Mouse (Mus musculus) adrenal gland, postnatal 0 days (tissue): ENCODE results near the gene Efcab11. TPM values are rescaled to one million over a fixed set of nuclear protein-coding genes. Genes with fewer than 3 reads are reported as not detected.

ENCODE experiments used
- polyA plus RNA-seq: library from polyadenylated mRNA; unstranded; fragments of >200 nt; fragmentation: Nextera tagmentation; extraction: Ambion mirVana; gene quantifications from 2 replicates; pipeline ENCODE4 v1.2.1, GENCODE M21; 2015

Efcab11 gene
- 3.8 and 3.9 TPM in 2 replicates for polyA plus RNA-seq

DNA sequence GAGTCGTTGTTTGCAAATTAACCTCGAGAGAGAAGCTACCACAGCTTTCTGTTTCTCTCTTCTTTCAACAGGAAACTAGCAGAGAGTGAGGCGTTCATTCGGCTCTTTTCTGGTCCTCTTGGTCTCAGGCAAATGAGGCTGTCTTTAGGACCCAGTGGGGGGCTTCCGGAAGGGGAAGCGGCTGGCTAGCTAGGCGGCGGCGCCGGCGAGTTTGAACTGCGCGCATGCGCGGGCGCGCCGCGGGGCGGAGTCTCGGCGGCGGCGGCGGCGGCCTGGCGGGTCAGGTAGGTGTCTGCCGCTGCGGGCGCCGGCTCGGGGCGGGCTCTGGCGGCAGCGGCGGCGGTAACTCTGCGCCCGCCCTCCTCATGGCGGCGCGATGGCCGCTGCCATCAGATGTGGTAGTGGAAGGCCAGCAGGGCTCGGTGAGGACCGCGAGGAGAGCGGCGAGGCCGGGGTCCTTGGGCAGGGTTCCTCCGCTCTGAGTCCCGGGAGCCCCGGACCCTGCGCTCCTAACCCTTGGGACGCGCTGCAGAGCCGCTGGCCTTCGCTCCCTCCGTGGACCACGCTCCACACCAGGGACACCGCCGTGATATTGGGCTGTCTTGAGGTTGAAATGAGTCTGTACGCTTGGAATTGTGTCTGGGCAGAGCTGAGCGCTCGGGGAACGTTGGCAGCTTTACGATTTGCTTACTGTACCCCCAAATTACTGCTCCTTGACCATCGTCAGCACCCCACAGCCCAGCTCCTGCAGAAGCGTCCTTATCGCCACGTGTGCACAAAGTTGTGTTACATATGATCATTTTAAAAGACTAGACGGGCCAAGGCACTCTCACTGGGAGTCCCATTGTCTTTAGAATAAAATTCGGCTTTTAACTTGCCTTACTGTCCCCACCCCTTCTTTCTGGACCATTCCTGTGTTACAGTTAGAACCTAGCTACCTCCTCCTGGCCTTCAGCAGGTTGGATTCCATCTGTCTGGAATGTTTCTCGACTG lies at the start of gene Efcab11, which contains the start of gene Tdp1:
Gene Efcab11 (minus strand): TSS at position 171 of the 993 bp plus-strand sequence.
Gene Tdp1 (plus strand): TSS at position 249 of the 993 bp plus-strand sequence.

Other genes starting within 250 kb of the Efcab11 start
- 13.5 and 17.0 TPM in 2 replicates for gene Tdp1, start 78 bp upstream of the Efcab11 start, polyA plus RNA-seq
- 0.28 and 1.3 TPM in 2 replicates for gene Kcnk13, start 80.1 kb upstream of the Efcab11 start, polyA plus RNA-seq
- gene Psmc1, start 225.7 kb upstream of the Efcab11 start, polyA plus RNA-seq = 212 and 294 TPM in 2 replicates